Mouse (Mus musculus): ENCODE data around the gene Myh11. TPM values are rescaled to one million over a fixed set of nuclear protein-coding genes. Genes with fewer than 3 reads are reported as not detected.

Myh11 gene
- total and polyA plus RNA-seq, 3 experiments = 0.01 TPM; not detected in 2

DNA sequence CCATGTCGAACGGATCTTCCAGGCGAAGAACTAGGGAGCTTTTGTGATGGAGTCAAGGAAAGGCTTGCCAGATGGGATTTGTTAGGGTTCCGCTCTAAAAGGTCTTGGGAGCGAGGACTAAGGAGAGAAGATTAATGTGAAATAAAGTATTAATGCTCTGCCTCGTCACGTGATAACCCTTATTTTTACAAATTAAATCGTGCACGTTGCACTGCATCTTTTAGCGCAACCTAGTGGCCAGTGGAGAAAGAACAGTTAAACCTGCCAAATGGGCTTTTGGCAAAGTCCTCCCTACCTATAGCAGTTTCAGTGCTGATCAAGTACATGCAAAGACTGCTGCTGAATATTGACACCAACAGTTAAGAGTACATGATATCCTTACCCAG, 131.4 kb downstream of the Myh11 start (continued):
- no peak for TF ChIP-seq GABPA (IDR thresholded peaks at IDR 0.05; ENCODE audit: low read depth, low read length)

DNA sequence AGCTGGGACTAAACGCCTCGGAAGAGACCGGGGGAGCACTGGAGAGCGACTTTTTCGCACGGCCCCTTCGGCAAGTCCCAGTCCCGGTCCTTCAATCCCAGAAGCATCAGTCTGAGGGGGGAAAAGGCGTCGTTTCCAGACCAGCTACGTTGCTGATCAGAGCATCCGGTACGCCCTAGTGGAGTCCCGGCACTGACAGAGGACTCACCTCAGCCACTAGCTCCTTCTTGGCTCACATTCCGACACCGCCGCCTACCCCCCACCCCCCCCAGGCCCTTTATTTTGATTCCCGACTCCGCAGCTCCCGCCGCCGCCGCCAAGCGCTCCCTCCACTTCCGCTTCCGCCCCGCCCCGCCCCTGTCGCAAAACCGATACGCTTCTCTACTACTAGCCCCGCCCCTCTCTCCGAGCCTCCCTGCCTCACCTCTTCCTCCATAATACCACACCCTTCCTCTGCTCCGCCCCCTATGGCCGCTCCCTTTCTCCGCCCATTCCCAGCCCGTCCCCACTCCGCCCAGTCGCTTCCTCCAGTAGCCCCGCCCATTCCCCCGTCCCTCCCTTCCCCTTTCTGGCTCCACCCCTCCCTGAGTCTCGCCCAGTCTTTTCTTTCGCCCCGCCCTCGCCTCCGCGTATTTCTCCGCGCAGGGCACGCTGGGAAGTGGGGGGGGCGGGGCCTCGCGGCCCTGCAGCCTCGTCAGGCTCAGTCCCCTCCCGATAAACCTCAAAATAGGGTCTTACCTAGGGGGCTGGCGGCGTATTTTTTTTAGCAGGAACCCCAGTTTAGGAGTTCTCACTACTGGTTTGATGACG, 132.0 kb downstream of the Myh11 start:
- no peak for TF ChIP-seq UBTF (IDR thresholded peaks at IDR 0.05; ENCODE audit: borderline replicate concordance, insufficient read depth, low read depth, low read length)
- 0 out of 2 replicates have a peak, but pooled peaks have one; percentile 1 for TF ChIP-seq ETS1 (IDR thresholded peaks at IDR 0.05; ENCODE audit: low read depth, low read length)
- TF ChIP-seq POLR2A (IDR thresholded peaks at IDR 0.05; ENCODE audit: control insufficient read depth in 1 of 2, insufficient read depth in 1 of 2, low read depth in 1 of 2, low read length in 2 of 2, poor library complexity in 1 of 2) = peak; percentile 94 to 97
- no peak for TF ChIP-seq USF1 (IDR thresholded peaks at IDR 0.05; ENCODE audit: low read depth, low read length)
- peak; percentile 91 for TF ChIP-seq ZMIZ1 (IDR thresholded peaks at IDR 0.05; ENCODE audit: low read depth, low read length)
- TF ChIP-seq NELFE (IDR thresholded peaks at IDR 0.05; ENCODE audit: low read depth, low read length) = peak; percentile 93
- peak; percentile 92 for TF ChIP-seq POLR2AphosphoS2 (IDR thresholded peaks at IDR 0.05; ENCODE audit: low read length)
- TF ChIP-seq NRF1 (IDR thresholded peaks at IDR 0.05; ENCODE audit: insufficient read depth, low read depth, low read length, poor library complexity, severe bottlenecking) = peak; percentile 26; the same call in 1 of the 2 replicates
- no peak for TF ChIP-seq ZC3H11A (IDR thresholded peaks at IDR 0.05; ENCODE audit: low read depth, low read length)
- peak; percentile 46; the same call in 1 of the 2 replicates for TF ChIP-seq TBP (IDR thresholded peaks at IDR 0.05; ENCODE audit: low read depth, low read length)
- TF ChIP-seq ZKSCAN1 (IDR thresholded peaks at IDR 0.05; ENCODE audit: low read depth, low read length) = no peak
- TF ChIP-seq HCFC1 (IDR thresholded peaks at IDR 0.05; ENCODE audit: low read depth, low read length) = peak; percentile 85
- TF ChIP-seq MAZ (IDR thresholded peaks at IDR 0.05; ENCODE audit: low read depth, low read length) = peak; percentile 81
- peak; percentile 81 for TF ChIP-seq ELF1 (IDR thresholded peaks at IDR 0.05; ENCODE audit: low read depth, low read length)
- Histone ChIP-seq H3K27me3 (ENCODE audit: control insufficient read depth in 1 of 2, insufficient read depth in 2 of 2, low read length in 2 of 2) (no peaks in the 10 kb centered on the region), H3K79me2 (ENCODE audit: control insufficient read depth, insufficient read depth, low read length, poor library complexity) (peaks cover 24% of the 10 kb centered on the region), H3K4me3 (ENCODE audit: control insufficient read depth in 1 of 2, insufficient read depth in 1 of 2, low read depth in 2 of 2, low read length in 2 of 2) (peak overlapping the region; percentile 84 to 92), H3K9me3 (replicated peaks; ENCODE audit: insufficient read depth, low read length) (no peaks in the 10 kb centered on the region), H3K9ac (ENCODE audit: control insufficient read depth, low read depth, low read length, poor library complexity, severe bottlenecking) (peak overlapping the region; percentile 85), H3K36me3 (ENCODE audit: control insufficient read depth in 1 of 2, insufficient read depth in 2 of 2, low read length in 2 of 2) (peaks cover 0 to 18% of the 10 kb centered on the region in 2 experiments; a peak in 2 of 4 replicates), H3K4me1 (ENCODE audit: control insufficient read depth in 1 of 2, insufficient read depth in 2 of 2, low read length in 2 of 2) (peaks cover 0 to 6% of the 10 kb centered on the region in 2 experiments; a peak in 3 of 4 replicates), H3K27ac (ENCODE audit: control insufficient read depth, low read depth, low read length) (peak overlapping the region; percentile 71)
- peak; percentile 99 for DNase-seq (ENCODE audit: low read depth, low spot score)

DNA sequence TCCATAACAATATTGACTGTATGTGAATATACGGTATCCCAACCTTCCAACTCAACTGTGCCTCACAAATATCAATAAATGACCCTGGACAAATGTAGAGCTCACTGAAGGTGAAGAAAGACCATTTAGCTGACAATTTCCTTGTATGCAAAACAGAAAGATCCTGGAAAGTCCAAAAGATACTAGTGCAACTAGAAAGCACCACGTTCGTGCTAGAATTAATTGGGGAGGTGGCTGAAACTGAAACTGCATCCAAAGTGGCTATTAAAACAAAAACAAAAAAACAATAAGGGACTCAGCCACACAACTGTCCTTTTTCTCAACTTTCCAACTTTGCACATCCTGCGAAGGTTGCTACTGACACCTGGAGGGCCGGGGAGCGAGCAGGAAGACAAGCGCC, 132.6 kb downstream of the Myh11 start:
- H3K9ac ChIP-seq (ENCODE audit: control insufficient read depth, low read depth, low read length, poor library complexity, severe bottlenecking) = peak overlapping the region; percentile 83
- H3K4me1 ChIP-seq (ENCODE audit: control insufficient read depth in 1 of 2, insufficient read depth in 2 of 2, low read length in 2 of 2) = peaks cover 0 to 6% of the 10 kb centered on the region in 2 experiments; a peak in 2 of 4 replicates
- peaks cover 0 to 15% of the 10 kb centered on the region in 2 experiments; a peak in 2 of 4 replicates for H3K36me3 ChIP-seq (ENCODE audit: control insufficient read depth in 1 of 2, insufficient read depth in 2 of 2, low read length in 2 of 2)

More for the DNA sequence above, 132.6 kb downstream of the Myh11 start:
- no peaks in the 10 kb centered on the region for H3K9me3 ChIP-seq (replicated peaks; ENCODE audit: insufficient read depth, low read length)
- DNase-seq (ENCODE audit: low read depth, low spot score) = no peak
- H3K4me3 ChIP-seq (ENCODE audit: control insufficient read depth in 1 of 2, insufficient read depth in 1 of 2, low read depth in 2 of 2, low read length in 2 of 2) = peak overlapping the region; percentile 84 to 92
- H3K79me2 ChIP-seq (ENCODE audit: control insufficient read depth, insufficient read depth, low read length, poor library complexity) = peaks cover 20% of the 10 kb centered on the region
- TF ChIP-seq NRF1 (IDR thresholded peaks at IDR 0.05; ENCODE audit: insufficient read depth, low read depth, low read length, poor library complexity, severe bottlenecking) (no peak), ELF1 (IDR thresholded peaks at IDR 0.05; ENCODE audit: low read depth, low read length) (no peak), CTCF (IDR thresholded peaks at IDR 0.05 in 2 of 3, conservative IDR thresholded peaks at IDR 0.05 in 1 of 3; ENCODE audit: control insufficient read depth in 1 of 3, insufficient read depth in 1 of 3, low read depth in 2 of 3, low read length in 3 of 3, poor library complexity in 1 of 3, severe bottlenecking in 1 of 3) (0 out of 6 replicates have a peak, but pooled peaks of 1 of the 3 experiments have one; percentile 3)
- H3K27me3 ChIP-seq (ENCODE audit: control insufficient read depth in 1 of 2, insufficient read depth in 2 of 2, low read length in 2 of 2) = no peaks in the 10 kb centered on the region
- H3K27ac ChIP-seq (ENCODE audit: control insufficient read depth, low read depth, low read length) = peak overlapping the region; percentile 66
